Mouse (Mus musculus): Measurements from ENCODE around the gene Nav2.

DNA sequence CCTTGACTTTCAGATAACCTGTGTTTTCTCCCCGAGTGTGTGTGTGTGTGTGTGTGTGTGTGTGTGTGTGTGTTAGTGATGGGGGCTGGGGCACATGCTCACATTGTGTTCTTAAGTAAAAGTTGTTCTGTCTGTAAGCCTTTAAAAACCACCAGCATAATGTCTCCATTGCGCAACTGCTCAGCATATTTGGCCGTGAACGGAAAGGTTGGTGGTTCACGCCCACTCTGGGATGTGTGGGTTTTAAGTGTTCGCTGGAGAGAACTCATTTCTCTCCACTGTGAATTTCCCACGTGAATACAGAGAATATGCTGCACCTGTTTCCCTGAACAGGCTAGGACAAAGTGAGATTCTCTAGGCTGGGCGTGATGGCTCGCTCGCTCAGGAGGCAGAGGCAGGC is 542.7 kb downstream of the Nav2 start:
- TF ChIP-seq CTCF (IDR thresholded peaks at IDR 0.05) (no peak), EP300 (IDR thresholded peaks at IDR 0.05) (no peak)

Data from lung, postnatal 0 days (tissue).